Mouse (Mus musculus): ENCODE measurements around the gene Tbc1d13. TPM values are rescaled to one million over a fixed set of nuclear protein-coding genes. Genes with fewer than 3 reads are reported as not detected.
A peak's percentile ranks its signal among the peaks of the same experiment; 100 is the strongest.

Gene Tbc1d13
- polyA plus RNA-seq, 1 experiment from 2014 or later = 13.7 TPM

- Histone ChIP-seq H3K36me3 (peaks cover 96% of the 10 kb centered on the region), H3K9me3 (no peaks in the 10 kb centered on the region), H3K27ac (no peak overlapping the region), H3K27me3 (no peaks in the 10 kb centered on the region), H3K4me3 (no peak overlapping the region), H3K9ac (0 out of 2 replicates have a peak overlapping the region, but pooled peaks have one; percentile 27), H3K4me1 (no peaks in the 10 kb centered on the region), H3K4me2 (no peak overlapping the region)
- ATAC-seq (ENCODE audit: insufficient number of reproducible peaks, insufficient read depth, low FRiP score, low TSS enrichment, low read depth) = no peak
- 90% methylated on average over 5 of the region's 5 CpGs for WGBS
These were observed 25.9 kb upstream of the Tbc1d13 start for GRCm38 (mm10) chr2:30107646-30108045.

GRCm38 (mm10) chr2:30108260-30108659 is 25.3 kb upstream of the Tbc1d13 start:
- 85% methylated on average over 4 of the region's 4 CpGs for WGBS
- no peaks in the 10 kb centered on the region for H3K4me1 ChIP-seq
- H3K9me3 ChIP-seq = no peaks in the 10 kb centered on the region
- no peak overlapping the region for H3K4me3 ChIP-seq
- no peaks in the 10 kb centered on the region for H3K27me3 ChIP-seq
- H3K36me3 ChIP-seq = peaks cover 96% of the 10 kb centered on the region
- no peak overlapping the region for H3K27ac ChIP-seq
- H3K9ac ChIP-seq = no peak overlapping the region
- ATAC-seq (ENCODE audit: insufficient number of reproducible peaks, insufficient read depth, low FRiP score, low TSS enrichment, low read depth) = no peak
- H3K4me2 ChIP-seq = no peak overlapping the region

- Histone ChIP-seq H3K27ac (no peak overlapping the region), H3K4me3 (no peak overlapping the region), H3K27me3 (no peaks in the 10 kb centered on the region), H3K36me3 (peaks cover 71% of the 10 kb centered on the region), H3K4me2 (no peak overlapping the region), H3K4me1 (no peaks in the 10 kb centered on the region), H3K9ac (no peak overlapping the region), H3K9me3 (no peaks in the 10 kb centered on the region)
- WGBS = 93% methylated on average over 2 of the region's 2 CpGs
- no peak for ATAC-seq (ENCODE audit: insufficient number of reproducible peaks, insufficient read depth, low FRiP score, low TSS enrichment, low read depth)
These were observed 22.0 kb upstream of the Tbc1d13 start for GRCm38 (mm10) chr2:30111500-30111899.

- Histone ChIP-seq H3K4me2 (no peak overlapping the region), H3K9ac (no peak overlapping the region), H3K27me3 (no peaks in the 10 kb centered on the region), H3K4me1 (no peaks in the 10 kb centered on the region), H3K36me3 (peaks cover 61% of the 10 kb centered on the region), H3K9me3 (no peaks in the 10 kb centered on the region), H3K27ac (no peak overlapping the region), H3K4me3 (no peak overlapping the region)
- WGBS = 90% methylated on average over 5 of the region's 5 CpGs
- ATAC-seq (ENCODE audit: insufficient number of reproducible peaks, insufficient read depth, low FRiP score, low TSS enrichment, low read depth) = no peak
These were observed 21.0 kb upstream of the Tbc1d13 start for GRCm38 (mm10) chr2:30112564-30112963.

GRCm38 (mm10) chr2:30119641-30120051 is 13.9 kb upstream of the Tbc1d13 start:
- Histone ChIP-seq H3K27me3 (no peaks in the 10 kb centered on the region), H3K9ac (peak overlapping the region; percentile 37), H3K9me3 (no peaks in the 10 kb centered on the region), H3K4me3 (no peak overlapping the region), H3K4me2 (no peak overlapping the region), H3K27ac (no peak overlapping the region), H3K4me1 (peaks cover 17% of the 10 kb centered on the region), H3K36me3 (peaks cover 20% of the 10 kb centered on the region)
- WGBS = 32% methylated on average over 6 of the region's 6 CpGs
- ATAC-seq (ENCODE audit: insufficient number of reproducible peaks, insufficient read depth, low FRiP score, low TSS enrichment, low read depth) = no peak

GRCm38 (mm10) chr2:30120269-30120668 is 13.3 kb upstream of the Tbc1d13 start:
- 87% methylated on average over 4 of the region's 4 CpGs for WGBS
- no peaks in the 10 kb centered on the region for H3K9me3 ChIP-seq
- no peak overlapping the region for H3K4me3 ChIP-seq
- ATAC-seq (ENCODE audit: insufficient number of reproducible peaks, insufficient read depth, low FRiP score, low TSS enrichment, low read depth) = no peak
- peaks cover 23% of the 10 kb centered on the region for H3K4me1 ChIP-seq
- no peak overlapping the region for H3K4me2 ChIP-seq
- no peaks in the 10 kb centered on the region for H3K27me3 ChIP-seq
- 0 out of 2 replicates have a peak overlapping the region, but pooled peaks have one; percentile 0 for H3K9ac ChIP-seq
- H3K27ac ChIP-seq = no peak overlapping the region
- H3K36me3 ChIP-seq = peaks cover 15% of the 10 kb centered on the region

- Histone ChIP-seq H3K9ac (0 out of 2 replicates have a peak overlapping the region, but pooled peaks have one; percentile 8), H3K27me3 (no peaks in the 10 kb centered on the region), H3K36me3 (peaks cover 15% of the 10 kb centered on the region), H3K27ac (no peak overlapping the region), H3K9me3 (no peaks in the 10 kb centered on the region), H3K4me1 (peaks cover 24% of the 10 kb centered on the region), H3K4me3 (no peak overlapping the region), H3K4me2 (peak overlapping the region; percentile 91)
- no peak for ATAC-seq (ENCODE audit: insufficient number of reproducible peaks, insufficient read depth, low FRiP score, low TSS enrichment, low read depth)
- WGBS = 85% methylated on average over 5 of the region's 5 CpGs
These were observed 10.8 kb upstream of the Tbc1d13 start for GRCm38 (mm10) chr2:30122766-30123165.

GRCm38 (mm10) chr2:30123729-30124471 is 9.6 kb upstream of the Tbc1d13 start:
- Histone ChIP-seq H3K4me3 (peak overlapping the region; percentile 78), H3K36me3 (peaks cover 15% of the 10 kb centered on the region), H3K27ac (peak overlapping the region; percentile 94), H3K9ac (peak overlapping the region; percentile 90), H3K4me1 (peaks cover 24% of the 10 kb centered on the region), H3K9me3 (no peaks in the 10 kb centered on the region), H3K4me2 (peak overlapping the region; percentile 91), H3K27me3 (no peaks in the 10 kb centered on the region)
- ATAC-seq (ENCODE audit: insufficient number of reproducible peaks, insufficient read depth, low FRiP score, low TSS enrichment, low read depth) = peak; percentile 56
- 2% methylated on average over 44 of the region's 44 CpGs for WGBS

GRCm38 (mm10) chr2:30124472-30125274 is 8.9 kb upstream of the Tbc1d13 start, which contains the start of gene Zer1:
Zer1 (minus strand) TSS chr2:30124585.
- WGBS = 10% methylated on average over 31 of the region's 31 CpGs
- peak within 1 kb of the TSS; percentile 90 for H3K9ac ChIP-seq
- no peaks in the 10 kb centered on the region for H3K27me3 ChIP-seq
- H3K4me2 ChIP-seq = peak within 1 kb of the TSS; percentile 91
- peak within 1 kb of the TSS; percentile 78 for H3K4me3 ChIP-seq
- H3K36me3 ChIP-seq = peaks cover 15% of the 10 kb centered on the region
- ATAC-seq (ENCODE audit: insufficient number of reproducible peaks, insufficient read depth, low FRiP score, low TSS enrichment, low read depth) = peak; percentile 93
- H3K27ac ChIP-seq = peak within 1 kb of the TSS; percentile 94
- H3K9me3 ChIP-seq = no peaks in the 10 kb centered on the region
- H3K4me1 ChIP-seq = peaks cover 24% of the 10 kb centered on the region

- no peaks in the 10 kb centered on the region for H3K36me3 ChIP-seq
- no peak overlapping the region for H3K4me3 ChIP-seq
- H3K4me2 ChIP-seq = no peak overlapping the region
- no peak overlapping the region for H3K9ac ChIP-seq
- H3K27me3 ChIP-seq = no peaks in the 10 kb centered on the region
- 30% methylated on average over 2 of the region's 2 CpGs for WGBS
- no peak for ATAC-seq (ENCODE audit: insufficient number of reproducible peaks, insufficient read depth, low FRiP score, low TSS enrichment, low read depth)
- no peaks in the 10 kb centered on the region for H3K9me3 ChIP-seq
- peaks cover 16% of the 10 kb centered on the region for H3K4me1 ChIP-seq
- H3K27ac ChIP-seq = no peak overlapping the region
These were observed 4.8 kb upstream of the Tbc1d13 start for GRCm38 (mm10) chr2:30128789-30129188.

- H3K27me3 ChIP-seq = no peaks in the 10 kb centered on the region
- H3K27ac ChIP-seq = no peak overlapping the region
- WGBS = 84% methylated on average over 4 of the region's 4 CpGs
- peaks cover 1% of the 10 kb centered on the region for H3K36me3 ChIP-seq
- no peak overlapping the region for H3K4me3 ChIP-seq
- no peak overlapping the region for H3K4me2 ChIP-seq
- ATAC-seq (ENCODE audit: insufficient number of reproducible peaks, insufficient read depth, low FRiP score, low TSS enrichment, low read depth) = no peak
- H3K9me3 ChIP-seq = no peaks in the 10 kb centered on the region
- H3K4me1 ChIP-seq = peaks cover 22% of the 10 kb centered on the region
- H3K9ac ChIP-seq = no peak overlapping the region
These were observed 3.4 kb upstream of the Tbc1d13 start for GRCm38 (mm10) chr2:30130156-30130555.

All from embryonic facial prominence, embryonic 13.5 days (tissue).